In the genomic region with DNA sequence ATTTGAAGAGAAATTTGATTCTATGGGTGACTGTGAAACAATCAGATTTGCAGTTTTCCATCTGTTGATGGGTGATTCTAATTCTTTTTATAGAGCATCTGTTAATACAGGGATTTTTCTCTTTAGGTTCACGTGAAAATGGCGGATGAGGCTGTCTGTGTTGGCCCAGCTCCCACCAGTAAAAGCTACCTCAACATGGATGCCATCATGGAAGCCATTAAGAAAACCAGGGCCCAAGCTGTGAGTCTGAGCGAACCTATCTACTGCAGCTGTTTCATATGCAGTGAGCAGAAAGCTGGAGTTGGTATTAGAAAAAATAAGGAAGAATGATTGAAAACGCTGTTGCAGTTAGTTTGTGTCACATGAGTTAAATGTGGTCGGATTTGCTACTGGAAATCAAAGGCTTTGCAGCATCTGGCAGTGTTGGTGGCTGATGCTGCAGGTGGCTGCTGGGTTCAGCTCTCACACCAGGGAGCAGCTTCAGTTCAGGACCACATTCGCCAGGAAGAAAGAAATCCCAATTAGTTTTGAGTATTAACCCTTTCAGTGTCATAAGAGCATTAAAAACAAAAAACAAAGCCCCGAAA, we compare ENCODE assay signal across 12 mouse cellular contexts.
"Had no signal": no experiment of that assay in that cellular context is flagged by ENCODE, and none has a peak within 500 bp of the region (broad histone marks: within the 10 kb centered on the region; RNA-seq: fewer than 3 reads in every experiment).

No protein-coding gene starts in this region.

- H3K36me3 ChIP-seq: limb, embryonic 13.5 days; stomach, embryonic 15.5 days had no signal

- H3K27ac ChIP-seq: left cerebral cortex, adult 2 months; limb, embryonic 13.5 days; liver, embryonic 14.5 days; midbrain, embryonic 13.5 days; stomach, embryonic 15.5 days had no signal

- ATAC-seq: midbrain, embryonic 13.5 days had no signal

- H3K4me3 ChIP-seq: left cerebral cortex, adult 2 months; limb, embryonic 13.5 days; midbrain, embryonic 13.5 days; stomach, embryonic 15.5 days had no signal

- H3K4me1 ChIP-seq: midbrain, embryonic 13.5 days; stomach, embryonic 15.5 days had no signal

- H3K27me3 ChIP-seq: limb, embryonic 13.5 days; midbrain, embryonic 13.5 days; stomach, embryonic 15.5 days had no signal

- H3K9ac ChIP-seq: limb, embryonic 13.5 days; liver, embryonic 14.5 days; midbrain, embryonic 13.5 days; stomach, embryonic 15.5 days had no signal

- H3K4me2 ChIP-seq: limb, embryonic 13.5 days; midbrain, embryonic 13.5 days; stomach, embryonic 15.5 days had no signal

- DNase-seq: kidney, adult 8-10 months; kidney, postnatal 25 days; lung, adult 18-20 months; lung, postnatal 36 days; right cerebral cortex, postnatal 4 days; thymus, adult 2 months; thymus, postnatal 4 days had no signal

- H3K9me3 ChIP-seq: limb, embryonic 13.5 days; midbrain, embryonic 13.5 days; stomach, embryonic 15.5 days had no signal
